Mouse (Mus musculus) ES-Bruce4 (cell line): ENCODE measurements around the gene Mapre3.

Source experiments
- CTCF ChIP-seq: IDR thresholded peaks from one replicate; pipeline ENCODE4 v1.8.1; 2011; ENCODE audit warnings: low read depth, low read length
- POLR2A ChIP-seq: IDR thresholded peaks from one replicate; pipeline ENCODE4 v1.8.1; 2011; ENCODE audit warnings: low read length; ENCODE audit not compliant: insufficient read depth

DNA sequence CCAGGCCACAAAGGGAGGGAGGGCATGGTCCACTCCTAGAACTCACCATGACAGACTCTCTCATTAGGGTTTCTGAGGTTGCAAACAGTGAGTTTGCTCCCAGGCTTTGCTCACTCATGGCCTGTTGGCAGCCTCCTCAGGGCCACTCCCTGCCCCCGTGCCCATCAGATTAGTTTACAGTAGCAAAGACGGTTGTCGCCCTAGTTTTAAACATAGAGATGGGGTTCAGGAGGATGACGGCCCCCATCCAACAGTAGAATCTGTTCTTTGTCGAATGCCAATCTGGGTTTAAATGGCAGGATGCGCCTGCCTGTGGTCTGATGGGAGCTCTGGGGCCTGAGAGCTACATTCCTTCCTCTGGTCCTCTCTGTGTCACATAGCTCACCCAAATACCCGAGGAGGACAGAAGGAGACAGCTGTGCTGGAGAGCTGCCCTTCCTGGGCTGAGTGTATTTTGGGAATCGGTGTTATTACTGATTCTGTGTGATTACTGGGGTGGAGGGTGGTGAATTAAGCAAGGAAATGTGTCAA lies 1.9 kb downstream of the Mapre3 start:
- TF ChIP-seq CTCF (no peak), POLR2A (no peak)
